Mouse (Mus musculus) urinary bladder, adult 2 months (tissue): Measurements from ENCODE around the gene Nlrp4b. TPM values are rescaled to one million over a fixed set of nuclear protein-coding genes. Genes with fewer than 3 reads are reported as not detected.
"Not testable (repeated sequence)": the region's sequence is repeated elsewhere in the genome, so short reads cannot be mapped to it uniquely, and the experiment has no call there.

Source experiments
- DNase-seq: peaks from one replicate; pipeline ENCODE4 v3.0.0; 2022; ENCODE audit warnings: low spot score
- polyA plus RNA-seq: library from polyadenylated mRNA; depleted of rRNA; stranded (reverse); fragments of >200 nt; gene quantifications from 2 replicates; pipeline ENCODE4 v1.2.3, GENCODE M21; 2012; rRNA removed

The Nlrp4b gene
- not detected in 2 replicates for polyA plus RNA-seq

- no peak for DNase-seq
Observed at GRCm38 (mm10) chr7:10687489-10687888, at the start of gene Nlrp4b. Gene Nlrp4b (plus strand): TSS chr7:10687789.

GRCm38 (mm10) chr7:10754264-10754663, 66.7 kb downstream of the Nlrp4b start, which contains the start of gene Vmn1r71:
Gene Vmn1r71 (minus strand): TSS chr7:10754364.
- DNase-seq, result no peak

GRCm38 (mm10) chr7:10757551-10757950, 70.0 kb downstream of the Nlrp4b start:
- not testable (repeated sequence) for DNase-seq

Other genes with a start within 250 kb of the Nlrp4b start
- not detected in 2 replicates for gene Vmn1r67, start 244.5 kb upstream of the Nlrp4b start, polyA plus RNA-seq
- gene Zik1, start 192.4 kb upstream of the Nlrp4b start, polyA plus RNA-seq, result 1.8 and 2.0 TPM in 2 replicates
- gene Vmn1r68, start 129.3 kb upstream of the Nlrp4b start, polyA plus RNA-seq, result not detected in 2 replicates
- gene Vmn1r69, start 74.1 kb upstream of the Nlrp4b start, polyA plus RNA-seq, result not detected in 2 replicates
- not detected in 2 replicates for gene Vmn1r70, start 56.3 kb upstream of the Nlrp4b start, polyA plus RNA-seq
- not detected in 2 replicates for gene Vmn1r71, start 66.6 kb downstream of the Nlrp4b start, polyA plus RNA-seq
- gene Zscan4b, start 217.3 kb downstream of the Nlrp4b start, polyA plus RNA-seq, result not detected in 2 replicates